ENCODE assay signal across 8 mouse cellular contexts in the genomic region with DNA sequence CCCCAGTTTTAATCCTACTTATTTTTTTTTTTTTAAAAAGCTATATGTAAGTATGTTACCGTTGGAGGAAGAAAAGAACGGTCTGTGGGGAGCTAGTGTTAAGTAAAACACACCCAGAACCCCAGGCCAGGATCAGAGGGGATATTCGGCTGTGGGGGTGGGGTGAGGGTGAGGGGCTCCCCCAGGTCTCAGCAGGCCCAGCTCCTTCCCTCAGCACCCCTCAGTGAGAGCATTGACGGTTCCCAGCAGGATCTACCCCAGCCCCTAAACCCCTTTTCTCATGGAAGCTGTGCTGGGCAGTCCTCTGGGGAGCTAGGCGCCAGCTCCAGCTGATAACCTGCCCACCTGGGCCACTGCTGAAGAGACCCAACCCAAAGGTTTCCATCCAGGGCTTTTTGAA. TPM values are rescaled to one million over a fixed set of nuclear protein-coding genes. Genes with fewer than 3 reads are reported as not detected.
A peak's percentile ranks its signal among the peaks of the same experiment; 100 is the strongest.
DNase-seq lines count a peak whose midpoint lies in the region; ATAC-seq and TF ChIP-seq lines count a peak whose summit lies in the region.
"Had no signal": no experiment of that assay in that cellular context is flagged by ENCODE, and none has a peak within 500 bp of the region (broad histone marks: within the 10 kb centered on the region; RNA-seq: fewer than 3 reads in every experiment).

No protein-coding gene starts in this region.

- no peak for ATAC-seq in heart, embryonic 15.5 days (replicated peaks; ENCODE audit: insufficient number of reproducible peaks, insufficient read depth, low FRiP score, low read depth)
- no peak for ATAC-seq in midbrain, embryonic 14.5 days (ENCODE audit: low FRiP score, low TSS enrichment)
- no peak for ATAC-seq in heart, embryonic 16.5 days (replicated peaks; ENCODE audit: extremely low read depth, insufficient read depth, low FRiP score)

- H3K79me2 ChIP-seq in myocyte (ENCODE audit: control insufficient read depth, insufficient read depth): no peaks in the 10 kb centered on the region

- H3K4me1 ChIP-seq in heart, embryonic 15.5 days (replicated peaks): peaks cover 61% of the 10 kb centered on the region
- H3K4me1 ChIP-seq in midbrain, embryonic 10.5 days: peaks cover 58% of the 10 kb centered on the region
- H3K4me1 ChIP-seq in midbrain, embryonic 14.5 days (ENCODE audit: control insufficient read depth, insufficient read depth, low read length): peaks cover 18% of the 10 kb centered on the region
- peaks cover 35% of the 10 kb centered on the region for H3K4me1 ChIP-seq in heart, embryonic 16.5 days (ENCODE audit: control insufficient read depth, insufficient read depth, low read length)

- no peak overlapping the region for H3K9ac ChIP-seq in heart, embryonic 15.5 days
- no peak overlapping the region for H3K9ac ChIP-seq in midbrain, embryonic 14.5 days (replicated peaks; ENCODE audit: low read length)
- peak overlapping the region; percentile 42; the same call in 1 of the 2 replicates for H3K9ac ChIP-seq in heart, embryonic 16.5 days (ENCODE audit: low read length)
- H3K9ac ChIP-seq: embryonic facial prominence, embryonic 12.5 days had no signal

- WGBS in heart, embryonic 15.5 days: 64% methylated on average over 5 of the region's 5 CpGs
- WGBS in midbrain, embryonic 10.5 days: 30% methylated on average over 5 of the region's 5 CpGs
- 30% methylated on average over 5 of the region's 5 CpGs for WGBS in midbrain, embryonic 14.5 days
- whole genome bisulfite sequencing in heart, embryonic 16.5 days: 68% methylated on average over 5 of the region's 5 CpGs

- H3ac ChIP-seq in myocyte (ENCODE audit: control insufficient read depth, insufficient read length): no peak overlapping the region

- H3K9me3 ChIP-seq in heart, embryonic 15.5 days (replicated peaks): no peaks in the 10 kb centered on the region
- no peaks in the 10 kb centered on the region for H3K9me3 ChIP-seq in midbrain, embryonic 10.5 days (replicated peaks)
- no peaks in the 10 kb centered on the region for H3K9me3 ChIP-seq in midbrain, embryonic 14.5 days (ENCODE audit: control insufficient read depth, low read length)
- H3K9me3 ChIP-seq in heart, embryonic 16.5 days (replicated peaks; ENCODE audit: control insufficient read depth, low read length): no peaks in the 10 kb centered on the region
- H3K9me3 ChIP-seq: embryonic facial prominence, embryonic 12.5 days had no signal

- peak overlapping the region; percentile 45; the same call in 1 of the 2 replicates for H3K27ac ChIP-seq in heart, embryonic 15.5 days
- peak overlapping the region; percentile 53 for H3K27ac ChIP-seq in midbrain, embryonic 10.5 days (replicated peaks)
- no peak overlapping the region for H3K27ac ChIP-seq in midbrain, embryonic 14.5 days (replicated peaks; ENCODE audit: low read depth, low read length)
- peak overlapping the region; percentile 64; the same call in 1 of the 2 replicates for H3K27ac ChIP-seq in heart, embryonic 16.5 days (ENCODE audit: low read length)

- H3K4me2 ChIP-seq in heart, embryonic 15.5 days: no peak overlapping the region
- H3K4me2 ChIP-seq in midbrain, embryonic 14.5 days (ENCODE audit: low read length): no peak overlapping the region
- no peak overlapping the region for H3K4me2 ChIP-seq in heart, embryonic 16.5 days (ENCODE audit: low read depth, low read length)
- H3K4me2 ChIP-seq in myocyte (ENCODE audit: low read depth): peak overlapping the region; percentile 80
- H3K4me2 ChIP-seq: embryonic facial prominence, embryonic 12.5 days had no signal

- TF ChIP-seq POLR2A in myocyte (IDR thresholded peaks at IDR 0.05; ENCODE audit: insufficient read length, low read depth): no peak

- H3K36me3 ChIP-seq in heart, embryonic 15.5 days: no peaks in the 10 kb centered on the region
- no peaks in the 10 kb centered on the region for H3K36me3 ChIP-seq in midbrain, embryonic 10.5 days
- H3K36me3 ChIP-seq in midbrain, embryonic 14.5 days (ENCODE audit: control insufficient read depth, insufficient read depth, low read length): no peaks in the 10 kb centered on the region
- no peaks in the 10 kb centered on the region for H3K36me3 ChIP-seq in heart, embryonic 16.5 days (ENCODE audit: control insufficient read depth, insufficient read depth)
- H3K36me3 ChIP-seq in myocyte (ENCODE audit: control insufficient read depth, insufficient read depth): no peaks in the 10 kb centered on the region
- H3K36me3 ChIP-seq: embryonic facial prominence, embryonic 12.5 days had no signal

- no peak overlapping the region for H3K4me3 ChIP-seq in heart, embryonic 15.5 days
- no peak overlapping the region for H3K4me3 ChIP-seq in midbrain, embryonic 10.5 days
- no peak overlapping the region for H3K4me3 ChIP-seq in midbrain, embryonic 14.5 days (replicated peaks; ENCODE audit: low read depth, low read length)
- H3K4me3 ChIP-seq in heart, embryonic 16.5 days (ENCODE audit: low read length): no peak overlapping the region
- H3K4me3 ChIP-seq in myocyte: no peak overlapping the region
- H3K4me3 ChIP-seq: embryonic facial prominence, embryonic 12.5 days had no signal

- DNase-seq in heart, postnatal 4 days: no peak
- no peak for DNase-seq in midbrain, embryonic 10.5 days (ENCODE audit: low spot score)
- no peak for DNase-seq in midbrain, embryonic 14.5 days
- no peak for DNase-seq in right cerebral cortex, adult 18-20 months

- no peaks in the 10 kb centered on the region for H3K27me3 ChIP-seq in heart, embryonic 15.5 days
- peaks cover 68% of the 10 kb centered on the region for H3K27me3 ChIP-seq in midbrain, embryonic 10.5 days (ENCODE audit: low read depth, poor library complexity, severe bottlenecking)
- H3K27me3 ChIP-seq in midbrain, embryonic 14.5 days (ENCODE audit: control insufficient read depth, insufficient read depth, low read length): no peaks in the 10 kb centered on the region
- H3K27me3 ChIP-seq in heart, embryonic 16.5 days (ENCODE audit: control insufficient read depth, insufficient read depth, low read length): no peaks in the 10 kb centered on the region
- no peaks in the 10 kb centered on the region for H3K27me3 ChIP-seq in myocyte (ENCODE audit: control insufficient read depth, insufficient read depth, insufficient read length)
- H3K27me3 ChIP-seq: embryonic facial prominence, embryonic 12.5 days had no signal

TF ChIP-seq in myocyte, 11 proteins besides CTCF, POLR2A, EP300 and RAD21:
- TF ChIP-seq TCF3 (IDR thresholded peaks at IDR 0.05; ENCODE audit: insufficient read length, low read depth) (no peak), MYOG (IDR thresholded peaks at IDR 0.05; ENCODE audit: control insufficient read depth in 1 of 3, insufficient read depth in 1 of 3, insufficient read length in 2 of 3, low read depth in 2 of 3) (no peak), E2F4 (IDR thresholded peaks at IDR 0.05; ENCODE audit: insufficient read depth) (no peak), TCF12 (IDR thresholded peaks at IDR 0.05; ENCODE audit: insufficient read depth, poor library complexity, severe bottlenecking) (no peak), MYOD1 (IDR thresholded peaks at IDR 0.05; ENCODE audit: control insufficient read depth in 1 of 3, insufficient read length in 2 of 3, low read depth in 2 of 3) (no peak), POLR2AphosphoS2 (IDR thresholded peaks at IDR 0.05; ENCODE audit: insufficient read length, low read depth) (no peak), REST (IDR thresholded peaks at IDR 0.05; ENCODE audit: insufficient read depth, insufficient read length) (no peak), USF1 (IDR thresholded peaks at IDR 0.05; ENCODE audit: low read depth) (no peak), MAX (IDR thresholded peaks at IDR 0.05; ENCODE audit: low read depth) (no peak), CEBPB (IDR thresholded peaks at IDR 0.05; ENCODE audit: insufficient read depth, poor library complexity, severe bottlenecking) (no peak), SRF (IDR thresholded peaks at IDR 0.05; ENCODE audit: control insufficient read depth, insufficient read length, low read depth) (no peak)

RNA-seq across cellular contexts. Expression of gene Zfp36l2, which starts 38.2 kb away (rescaled TPM):
- 6.6 and 8.7 TPM in 2 replicates for polyA plus RNA-seq in heart, embryonic 15.5 days (2015; fragmentation: Nextera tagmentation; extraction: Ambion mirVana)
- 10 to 100 TPM; 37.0 to 41.0 TPM for total RNA-seq in heart, postnatal 4 days (2021)
- polyA plus RNA-seq in midbrain, embryonic 10.5 days (2016; fragmentation: Nextera tagmentation; extraction: Ambion mirVana): 7.8 and 8.1 TPM in 2 replicates
- polyA plus RNA-seq in midbrain, embryonic 14.5 days (2014; fragmentation: Nextera tagmentation; extraction: Ambion mirVana): 4.6 and 6.4 TPM in 2 replicates
- 5.9 and 7.7 TPM in 2 replicates for polyA plus RNA-seq in heart, embryonic 16.5 days (2015; fragmentation: Nextera tagmentation; extraction: Ambion mirVana)
- polyA plus RNA-seq in myocyte (2012; fragmentation: generic; extraction: Trizol): 45.9 TPM
